Mouse (Mus musculus): Measurements from ENCODE around the gene Coa3. TPM values are rescaled to one million over a fixed set of nuclear protein-coding genes. Genes with fewer than 3 reads are reported as not detected.
A peak's percentile ranks its signal among the peaks of the same experiment; 100 is the strongest.

The Coa3 gene
- total RNA-seq, 2 experiments from 2014 or later, result 92.7 to 93.1 TPM

- peak; percentile 84 to 89 for DNase-seq (ENCODE audit: low spot score in 2 of 2)
Measured at GRCm38 (mm10) chr11:101253613-101254389, 25.1 kb downstream of the Coa3 start, which contains the start of gene Vps25. TSS of gene Vps25 (plus strand) at chr11:101253707.

- no peak for DNase-seq (ENCODE audit: low spot score in 2 of 2)
Measured at GRCm38 (mm10) chr11:101252941-101253340, 26.0 kb downstream of the Coa3 start.

- no peak for DNase-seq (ENCODE audit: low spot score in 2 of 2)
Measured at GRCm38 (mm10) chr11:101251031-101251430, 27.9 kb downstream of the Coa3 start.

GRCm38 (mm10) chr11:101248258-101248994, 30.5 kb downstream of the Coa3 start:
- DNase-seq (ENCODE audit: low spot score in 2 of 2), result peak; percentile 73 to 77

GRCm38 (mm10) chr11:101247521-101248030, 31.3 kb downstream of the Coa3 start:
- DNase-seq (ENCODE audit: low spot score in 2 of 2), result no peak

- no peak for DNase-seq (ENCODE audit: low spot score in 2 of 2)
Measured at GRCm38 (mm10) chr11:101246702-101247012, 32.3 kb downstream of the Coa3 start.

GRCm38 (mm10) chr11:101245855-101246701, 32.8 kb downstream of the Coa3 start, which contains the start of gene Ramp2:
TSS of gene Ramp2 (plus strand) at chr11:101246028.
- peak; percentile 60 to 71 for DNase-seq (ENCODE audit: low spot score in 2 of 2)

- DNase-seq (ENCODE audit: low spot score in 2 of 2), result no peak
Measured at GRCm38 (mm10) chr11:101245071-101245470, 33.8 kb downstream of the Coa3 start.

- no peak for DNase-seq (ENCODE audit: low spot score in 2 of 2)
Measured at GRCm38 (mm10) chr11:101238071-101238647, 40.8 kb downstream of the Coa3 start.

GRCm38 (mm10) chr11:101236782-101237181, 42.1 kb downstream of the Coa3 start:
- DNase-seq (ENCODE audit: low spot score in 2 of 2), result no peak

- no peak for DNase-seq (ENCODE audit: low spot score in 2 of 2)
Measured at GRCm38 (mm10) chr11:101235429-101235828, 43.5 kb downstream of the Coa3 start.

- DNase-seq (ENCODE audit: low spot score in 2 of 2), result no peak
Measured at GRCm38 (mm10) chr11:101234124-101234523, 44.8 kb downstream of the Coa3 start.

- DNase-seq (ENCODE audit: low spot score in 2 of 2), result no peak
Measured at GRCm38 (mm10) chr11:101233240-101233639, 45.7 kb downstream of the Coa3 start.

GRCm38 (mm10) chr11:101232010-101232839, 46.7 kb downstream of the Coa3 start:
- DNase-seq (ENCODE audit: low spot score in 2 of 2), result no peak

- DNase-seq (ENCODE audit: low spot score in 2 of 2), result peak in 1 of 2 experiments; percentile 32
Measured at GRCm38 (mm10) chr11:101230991-101231871, 47.7 kb downstream of the Coa3 start.

GRCm38 (mm10) chr11:101230526-101230925, 48.4 kb downstream of the Coa3 start:
- DNase-seq (ENCODE audit: low spot score in 2 of 2), result no peak

GRCm38 (mm10) chr11:101230061-101230511, 48.8 kb downstream of the Coa3 start:
- no peak for DNase-seq (ENCODE audit: low spot score in 2 of 2)

- DNase-seq (ENCODE audit: low spot score in 2 of 2), result no peak
Measured at GRCm38 (mm10) chr11:101229361-101229900, 49.5 kb downstream of the Coa3 start.
